Mouse (Mus musculus): ENCODE results near the gene Itgb5. TPM values are rescaled to one million over a fixed set of nuclear protein-coding genes. Genes with fewer than 3 reads are reported as not detected.

The Itgb5 gene
- polyA plus RNA-seq, 1 experiment from 2014 or later: 142 TPM

- H3K36me3 ChIP-seq (ENCODE audit: inconsistent target): peaks cover 19% of the 10 kb centered on the region; the same call in 1 of the 2 replicates
- H3K27ac ChIP-seq: no peak overlapping the region
- H3K79me2 ChIP-seq (ENCODE audit: inconsistent target): peaks cover 24% of the 10 kb centered on the region; the same call in 1 of the 2 replicates
- 87% methylated on average over 5 of the region's 5 CpGs for WGBS (ENCODE audit: missing documents)
- no peak overlapping the region for H3K4me3 ChIP-seq (ENCODE audit: inconsistent target)
Measured at GRCm38 (mm10) chr16:33940095-33940494, 110.6 kb downstream of the Itgb5 start.

- H3K79me2 ChIP-seq (ENCODE audit: inconsistent target): peaks cover 13% of the 10 kb centered on the region; the same call in 1 of the 2 replicates
- WGBS (ENCODE audit: missing documents): 76% methylated on average over 11 of the region's 11 CpGs
- H3K4me3 ChIP-seq (ENCODE audit: inconsistent target): no peak overlapping the region
- H3K36me3 ChIP-seq (ENCODE audit: inconsistent target): peaks cover 25% of the 10 kb centered on the region; the same call in 1 of the 2 replicates
- H3K27ac ChIP-seq: no peak overlapping the region
Measured at GRCm38 (mm10) chr16:33941271-33941781, 111.9 kb downstream of the Itgb5 start.

DNA sequence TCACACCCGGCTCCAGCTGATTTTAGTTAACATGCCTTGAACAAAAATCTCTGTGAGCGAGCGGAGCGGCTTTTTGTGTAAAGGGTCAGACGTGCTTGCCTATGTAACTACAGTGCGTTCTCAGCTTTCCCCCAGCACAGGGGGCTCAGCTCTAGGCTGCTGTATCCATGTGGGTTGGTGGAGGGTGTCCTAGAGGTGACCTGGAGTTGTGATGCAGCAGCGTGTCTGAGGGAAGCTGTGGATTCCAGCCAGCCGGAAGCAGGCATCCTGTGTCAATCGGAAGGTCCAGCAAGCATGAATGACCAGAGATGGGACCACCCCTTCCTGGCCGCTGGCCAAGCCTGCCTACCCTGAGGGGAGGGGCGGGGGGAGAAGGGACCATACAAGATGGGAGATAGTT lies 112.9 kb downstream of the Itgb5 start:
- WGBS (ENCODE audit: missing documents): 95% methylated on average over 10 of the region's 11 CpGs
- Histone ChIP-seq H3K27ac (no peak overlapping the region), H3K4me3 (ENCODE audit: inconsistent target) (no peak overlapping the region), H3K79me2 (ENCODE audit: inconsistent target) (peaks cover 13% of the 10 kb centered on the region; the same call in 1 of the 2 replicates), H3K36me3 (ENCODE audit: inconsistent target) (peaks cover 35% of the 10 kb centered on the region; the same call in 1 of the 2 replicates)

- 98% methylated on average over 6 of the region's 6 CpGs for WGBS (ENCODE audit: missing documents)
- H3K36me3 ChIP-seq (ENCODE audit: inconsistent target): peaks cover 46% of the 10 kb centered on the region; the same call in 1 of the 2 replicates
Measured at GRCm38 (mm10) chr16:33943388-33943787, 113.9 kb downstream of the Itgb5 start.

GRCm38 (mm10) chr16:33944126-33944525 lies 114.7 kb downstream of the Itgb5 start:
- H3K79me2 ChIP-seq (ENCODE audit: inconsistent target): peaks cover 6% of the 10 kb centered on the region; the same call in 1 of the 2 replicates
- H3K27ac ChIP-seq: no peak overlapping the region
- peaks cover 53% of the 10 kb centered on the region for H3K36me3 ChIP-seq (ENCODE audit: inconsistent target)
- 98% methylated on average over 4 of the region's 4 CpGs for WGBS (ENCODE audit: missing documents)
- H3K4me3 ChIP-seq (ENCODE audit: inconsistent target): no peak overlapping the region

More at GRCm38 (mm10) chr16:33943388-33943787, 113.9 kb downstream of the Itgb5 start:
- Histone ChIP-seq H3K27ac (no peak overlapping the region), H3K79me2 (ENCODE audit: inconsistent target) (peaks cover 13% of the 10 kb centered on the region; the same call in 1 of the 2 replicates), H3K4me3 (ENCODE audit: inconsistent target) (no peak overlapping the region)

DNA sequence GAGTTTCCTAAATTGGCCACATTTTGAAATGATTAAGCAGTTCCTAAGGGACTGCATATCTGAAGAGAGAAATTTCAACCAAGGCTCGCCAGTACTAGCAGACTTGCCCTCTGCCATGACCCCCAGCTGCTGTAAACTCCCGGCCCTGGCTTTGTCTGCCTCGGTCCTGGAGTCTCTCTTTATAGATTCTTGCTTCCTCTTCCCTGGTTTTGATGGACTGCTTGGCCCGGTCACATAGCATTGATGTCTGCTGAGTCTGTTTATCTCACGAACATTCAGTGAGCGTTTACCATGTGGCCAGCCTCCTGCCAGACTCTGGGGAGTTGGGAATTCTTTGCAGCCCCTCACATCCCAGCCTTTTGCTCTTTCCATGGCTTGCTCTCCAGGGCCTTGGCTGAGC lies 115.3 kb downstream of the Itgb5 start:
- WGBS (ENCODE audit: missing documents): 67% methylated on average over 6 of the region's 6 CpGs
- H3K27ac ChIP-seq: no peak overlapping the region
- H3K36me3 ChIP-seq (ENCODE audit: inconsistent target): peaks cover 59% of the 10 kb centered on the region
- no peaks in the 10 kb centered on the region; the same call in 1 of the 2 replicates for H3K79me2 ChIP-seq (ENCODE audit: inconsistent target)
- H3K4me3 ChIP-seq (ENCODE audit: inconsistent target): no peak overlapping the region

DNA sequence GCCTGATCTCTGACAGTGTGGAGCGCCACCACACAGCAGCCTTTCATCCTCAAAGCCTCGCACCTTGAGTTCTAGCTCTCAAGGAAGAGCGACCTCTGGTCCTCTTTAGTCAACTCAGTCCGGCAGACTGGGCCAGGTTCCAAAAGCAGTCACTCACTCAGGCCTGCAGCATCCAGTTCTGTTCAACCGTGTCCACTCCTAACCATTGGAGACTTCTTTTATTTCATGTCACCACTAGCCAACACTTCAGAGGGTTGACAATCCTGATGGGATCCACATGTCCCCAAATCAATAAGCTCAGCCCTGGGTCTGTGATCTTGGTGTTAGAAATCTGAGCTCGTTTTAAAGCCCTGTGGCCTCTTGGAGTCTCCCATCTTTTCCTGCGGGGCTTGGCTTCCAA lies 116.6 kb downstream of the Itgb5 start:
- Histone ChIP-seq H3K79me2 (ENCODE audit: inconsistent target) (no peaks in the 10 kb centered on the region), H3K27ac (no peak overlapping the region), H3K4me3 (ENCODE audit: inconsistent target) (no peak overlapping the region), H3K36me3 (ENCODE audit: inconsistent target) (peaks cover 57% of the 10 kb centered on the region)
- 80% methylated on average over 7 of the region's 7 CpGs for WGBS (ENCODE audit: missing documents)

- WGBS (ENCODE audit: missing documents): 93% methylated on average over 17 of the region's 17 CpGs
- Histone ChIP-seq H3K79me2 (ENCODE audit: inconsistent target) (no peaks in the 10 kb centered on the region), H3K4me3 (ENCODE audit: inconsistent target) (no peak overlapping the region), H3K27ac (no peak overlapping the region), H3K36me3 (ENCODE audit: inconsistent target) (peaks cover 48% of the 10 kb centered on the region)
Measured at GRCm38 (mm10) chr16:33947664-33948571, 118.5 kb downstream of the Itgb5 start.

DNA sequence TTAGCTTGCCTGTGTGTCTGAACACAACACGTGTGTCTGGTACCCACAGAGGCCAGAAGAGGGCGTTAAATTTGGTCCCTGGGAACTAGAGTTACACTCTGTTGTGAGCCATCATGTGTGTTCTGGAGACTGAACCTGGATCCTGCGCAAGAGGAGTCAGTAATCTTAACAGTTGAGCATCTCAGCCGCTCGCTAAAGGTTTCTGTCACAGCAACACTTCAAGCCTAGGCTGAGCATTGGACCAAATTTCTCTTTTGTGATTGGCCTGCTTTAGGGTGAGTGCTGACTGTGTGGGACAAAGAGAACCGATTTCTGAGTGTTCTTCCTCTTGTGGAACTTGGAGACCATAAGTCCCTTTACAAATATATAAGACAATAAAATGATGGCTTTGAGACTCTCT lies 120.9 kb downstream of the Itgb5 start:
- H3K27ac ChIP-seq: peak overlapping the region; percentile 25; the same call in 1 of the 2 replicates
- H3K36me3 ChIP-seq (ENCODE audit: inconsistent target): peaks cover 41% of the 10 kb centered on the region
- 85% methylated on average over 4 of the region's 6 CpGs for WGBS (ENCODE audit: missing documents)
- no peak overlapping the region for H3K4me3 ChIP-seq (ENCODE audit: inconsistent target)
- H3K79me2 ChIP-seq (ENCODE audit: inconsistent target): no peaks in the 10 kb centered on the region

- Histone ChIP-seq H3K27ac (0 out of 2 replicates have a peak overlapping the region, but pooled peaks have one; percentile 15), H3K36me3 (ENCODE audit: inconsistent target) (peaks cover 42% of the 10 kb centered on the region), H3K79me2 (ENCODE audit: inconsistent target) (no peaks in the 10 kb centered on the region), H3K4me3 (ENCODE audit: inconsistent target) (no peak overlapping the region)
- WGBS (ENCODE audit: missing documents): 12% methylated on average over 3 of the region's 4 CpGs
Measured at GRCm38 (mm10) chr16:33950830-33951229, 121.4 kb downstream of the Itgb5 start.

- Histone ChIP-seq H3K4me3 (ENCODE audit: inconsistent target) (no peak overlapping the region), H3K79me2 (ENCODE audit: inconsistent target) (no peaks in the 10 kb centered on the region), H3K27ac (no peak overlapping the region), H3K36me3 (ENCODE audit: inconsistent target) (peaks cover 34% of the 10 kb centered on the region)
- 98% methylated on average over 4 of the region's 4 CpGs for WGBS (ENCODE audit: missing documents)
Measured at GRCm38 (mm10) chr16:33953008-33953407, 123.5 kb downstream of the Itgb5 start.

DNA sequence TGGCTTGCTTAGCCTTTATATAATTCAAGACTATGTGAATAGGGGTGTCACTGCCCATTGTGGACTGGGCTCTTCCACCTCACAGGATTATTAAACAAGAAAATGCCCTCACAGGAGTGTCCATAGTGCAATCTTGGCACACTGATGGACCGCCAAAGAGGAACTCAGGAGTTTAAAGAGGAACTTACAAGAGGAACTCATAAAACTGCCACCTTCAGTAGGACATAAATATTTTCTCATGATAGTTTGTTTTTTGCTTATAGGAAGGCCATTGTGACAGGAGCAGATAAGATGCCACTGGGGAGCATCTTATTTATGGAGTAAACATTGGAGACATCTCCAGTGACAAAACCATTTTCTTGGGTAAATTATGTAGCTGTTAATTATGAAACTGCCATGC lies 125.3 kb downstream of the Itgb5 start:
- Histone ChIP-seq H3K79me2 (ENCODE audit: inconsistent target) (no peaks in the 10 kb centered on the region; the same call in 1 of the 2 replicates), H3K4me3 (ENCODE audit: inconsistent target) (no peak overlapping the region), H3K36me3 (ENCODE audit: inconsistent target) (peaks cover 17% of the 10 kb centered on the region; the same call in 1 of the 2 replicates), H3K27ac (0 out of 2 replicates have a peak overlapping the region, but pooled peaks have one; percentile 19)
- WGBS (ENCODE audit: missing documents): 0% methylated on average over 1 of the region's 1 CpGs

DNA sequence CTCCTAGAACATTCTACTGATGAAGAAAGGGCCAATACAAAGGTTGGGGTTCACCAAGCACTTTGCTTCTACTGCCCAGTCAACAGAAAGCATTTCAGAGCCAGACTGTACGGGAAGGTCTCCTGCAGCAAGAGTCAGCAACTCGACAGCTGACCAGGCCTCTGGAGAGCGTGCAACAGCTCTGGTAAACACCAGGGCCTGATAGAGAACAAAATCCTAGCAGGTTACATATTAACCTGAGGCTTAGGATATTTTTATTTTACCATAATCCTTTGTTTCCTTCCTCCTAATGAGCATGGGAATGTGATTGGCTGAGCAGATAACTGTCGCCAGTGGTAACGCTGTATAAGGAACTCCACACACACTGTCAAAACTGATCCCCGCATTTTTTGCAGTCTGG lies 134.0 kb downstream of the Itgb5 start:
- 67% methylated on average over 6 of the region's 6 CpGs for WGBS (ENCODE audit: missing documents)
- Histone ChIP-seq H3K36me3 (ENCODE audit: inconsistent target) (peaks cover 28% of the 10 kb centered on the region), H3K27ac (no peak overlapping the region), H3K79me2 (ENCODE audit: inconsistent target) (peaks cover 35% of the 10 kb centered on the region), H3K4me3 (ENCODE audit: inconsistent target) (no peak overlapping the region)

DNA sequence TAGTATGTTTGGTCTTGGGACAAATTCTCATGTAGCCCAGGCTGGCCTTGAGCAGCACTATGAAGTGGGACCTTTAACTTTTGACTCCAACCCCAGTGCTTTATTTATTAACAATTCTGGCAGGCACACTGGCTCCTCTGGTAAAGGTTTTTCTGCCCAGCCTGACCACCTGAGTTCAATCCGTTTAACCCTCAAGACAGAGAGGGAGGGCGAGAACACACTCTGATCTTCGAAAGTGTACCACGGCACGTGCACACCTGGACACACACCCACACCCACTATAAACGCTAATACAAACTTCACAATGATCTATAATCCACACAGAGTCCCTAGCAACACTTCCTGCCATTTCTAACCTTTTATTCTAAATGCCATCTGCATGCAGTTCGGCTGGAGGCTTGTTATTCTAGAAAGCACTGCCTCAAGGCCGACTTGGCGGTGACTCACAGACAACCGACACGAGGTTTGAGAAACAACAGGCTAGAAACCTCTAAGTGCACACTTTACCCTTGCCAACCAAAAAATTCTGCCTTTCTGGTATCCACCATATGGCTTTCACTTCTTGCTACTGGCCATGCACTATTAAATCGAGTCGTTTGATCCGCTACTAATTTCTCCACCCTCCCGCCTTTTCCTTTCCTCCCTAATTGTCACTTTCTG lies 136.5 kb downstream of the Itgb5 start:
- WGBS (ENCODE audit: missing documents): 6% methylated on average over 15 of the region's 15 CpGs
- H3K27ac ChIP-seq: peak overlapping the region; percentile 64
- H3K79me2 ChIP-seq (ENCODE audit: inconsistent target): peaks cover 35% of the 10 kb centered on the region
- peak overlapping the region; percentile 96 for H3K4me3 ChIP-seq (ENCODE audit: inconsistent target)
- H3K36me3 ChIP-seq (ENCODE audit: inconsistent target): peaks cover 15% of the 10 kb centered on the region; the same call in 1 of the 2 replicates
